Mouse (Mus musculus): Measurements from ENCODE around the gene Mlkl.

GRCm38 (mm10) chr8:111268277-111268676 lies 69.7 kb downstream of the Mlkl start:
- TF ChIP-seq POLR2AphosphoS5 (IDR thresholded peaks at IDR 0.05; ENCODE audit: borderline replicate concordance, low read depth, low read length) (no peak), EP300 (IDR thresholded peaks at IDR 0.05; ENCODE audit: low read depth in 1 of 2, low read length in 2 of 2) (no peak), GATA1 (IDR thresholded peaks at IDR 0.05; ENCODE audit: low read depth, low read length) (no peak), POLR2A (IDR thresholded peaks at IDR 0.05; ENCODE audit: control insufficient read depth in 1 of 2, insufficient read depth in 1 of 2, low read depth in 1 of 2, low read length in 2 of 2, poor library complexity in 1 of 2) (no peak)

Measured in MEL (cell line).